Comparison of ENCODE assay signal across 20 mouse cellular contexts in genomic region chr3:89501486-89501885, GRCm38 (mm10). TPM values are rescaled to one million over a fixed set of nuclear protein-coding genes. Genes with fewer than 3 reads are reported as not detected.
DNase-seq lines count a peak whose midpoint lies in the region; ATAC-seq and TF ChIP-seq lines count a peak whose summit lies in the region.
"Had no signal": no experiment of that assay in that cellular context is flagged by ENCODE, and none has a peak within 500 bp of the region (broad histone marks: within the 10 kb centered on the region; RNA-seq: fewer than 3 reads in every experiment).

No protein-coding gene starts in this region.

- H3K4me3 ChIP-seq in cerebellum, adult 2 months (replicated peaks; ENCODE audit: insufficient read depth, low read depth, low read length) = no peak overlapping the region
- H3K4me3 ChIP-seq in layer of hippocampus, adult 2 months = no peak overlapping the region
- H3K4me3 ChIP-seq: embryonic facial prominence, embryonic 12.5 days; heart, embryonic 15.5 days; lung, embryonic 15.5 days; megakaryocyte, embryonic 14.5 days had no signal

- TF ChIP-seq POLR2A in cerebellum, adult 2 months (IDR thresholded peaks at IDR 0.05; ENCODE audit: borderline replicate concordance, insufficient read depth, low read length) = no peak

- no peaks in the 10 kb centered on the region; the same call in 1 of the 2 replicates for H3K27me3 ChIP-seq in cerebellum, adult 2 months (ENCODE audit: control insufficient read depth, insufficient read depth, low read length)
- H3K27me3 ChIP-seq: embryonic facial prominence, embryonic 12.5 days had no signal

- peak; percentile 31; the same call in 1 of the 2 replicates for TF ChIP-seq CTCF in cerebellum, adult 2 months (IDR thresholded peaks at IDR 0.05; ENCODE audit: borderline replicate concordance, insufficient read depth, low read depth, low read length)
- peak; percentile 67 for TF ChIP-seq CTCF in layer of hippocampus, adult 2 months (conservative IDR thresholded peaks at IDR 0.05)

- H3K27ac ChIP-seq in cerebellum, adult 2 months (ENCODE audit: insufficient read depth, low read length) = no peak overlapping the region
- H3K27ac ChIP-seq in layer of hippocampus, adult 2 months = no peak overlapping the region
- H3K27ac ChIP-seq: embryonic facial prominence, embryonic 12.5 days; heart, embryonic 15.5 days; lung, embryonic 15.5 days had no signal

- no peak for ATAC-seq in cerebellum, adult (ENCODE audit: insufficient number of reproducible peaks, low FRiP score, low TSS enrichment)

- no peaks in the 10 kb centered on the region for H3K4me1 ChIP-seq in cerebellum, adult 2 months (ENCODE audit: control insufficient read depth, insufficient read depth, low read length)
- H3K4me1 ChIP-seq: embryonic facial prominence, embryonic 12.5 days; heart, embryonic 15.5 days; lung, embryonic 15.5 days had no signal

- no peak for DNase-seq in cerebellum, adult 2 months
- DNase-seq in layer of hippocampus, adult 2 months (ENCODE audit: low spot score in 2 of 2) = no peak
- no peak for DNase-seq in layer of hippocampus, postnatal 10 days (ENCODE audit: low spot score in 2 of 2)
- DNase-seq in 416B (ENCODE audit: low read depth) (peak; percentile 52), R1 (ENCODE audit: low read depth, low spot score) (peak; percentile 63)
- no peak for DNase-seq in right cerebral cortex, postnatal 10 days (ENCODE audit: low spot score in 2 of 2)
- DNase-seq in left cerebral cortex, adult 18-20 months (ENCODE audit: low spot score in 2 of 2) = no peak
- DNase-seq: adrenal gland, adult 2 months; B cell, adult 2 months; cerebellum, adult 11-12 months; kidney, adult 11 months; kidney, postnatal 4 days; layer of hippocampus, postnatal 36 days; right cerebral cortex, postnatal 4 days; thymus, adult 18-20 months had no signal

RNA-seq across cellular contexts. Expression of gene Kcnn3, which starts 18.5 kb away (rescaled TPM):
- polyA plus RNA-seq in cerebellum, adult 2 months (2012; rRNA removed) = 6.1 and 6.2 TPM in 2 replicates
- 10 to 100 TPM; 25.6 to 29.1 TPM for total RNA-seq in layer of hippocampus, adult 2 months (2021)
- 10 to 100 TPM; 28.5 to 30.3 TPM for total RNA-seq in layer of hippocampus, postnatal 10 days (2021)
- 10 to 100 TPM; 20.4 to 26.9 TPM for total RNA-seq in left cerebral cortex, adult 18-20 months (2021)

RNA-seq across cellular contexts. Expression of gene Pmvk, which starts 47.1 kb away (rescaled TPM):
- polyA plus RNA-seq in cerebellum, adult 2 months (2012; rRNA removed) = 68.7 and 71.0 TPM in 2 replicates
- total RNA-seq in layer of hippocampus, adult 2 months (2021) = 10 to 100 TPM; 30.1 to 30.3 TPM
- total RNA-seq in layer of hippocampus, postnatal 10 days (2021) = 10 to 100 TPM; 44.0 to 46.9 TPM
- total RNA-seq in left cerebral cortex, adult 18-20 months (2021) = 10 to 100 TPM; 37.8 to 38.3 TPM

Comparison
In these comparisons a context has a peak if more than half of its experiments do, and no peak if none do; other contexts are left out.
1. DNase-seq: peak in 416B (single experiment) and R1 (single experiment); none in cerebellum, adult 2 months (0 of 2), layer of hippocampus, adult 2 months (0 of 2), layer of hippocampus, postnatal 10 days (0 of 2), right cerebral cortex, postnatal 10 days (0 of 2) and left cerebral cortex, adult 18-20 months (0 of 2).